Mouse (Mus musculus) adrenal gland, postnatal 4 days (tissue): ENCODE measurements around the gene Ano10. TPM values are rescaled to one million over a fixed set of nuclear protein-coding genes. Genes with fewer than 3 reads are reported as not detected.

Experiments
- DNase-seq, 2 experiments: peaks; one replicate each; pipeline ENCODE4 v3.0.0; 2021 to 2022; ENCODE audit warnings: low spot score in 2 of 2, mixed read lengths in 2 of 2
- total RNA-seq, 2 experiments: library from RNA; stranded (reverse); gene quantifications; 2 replicates each; pipeline ENCODE4 v1.2.3; 2021

Gene Ano10
- total RNA-seq, 2 experiments from 2014 or later, result 60.3 to 65.8 TPM

GRCm38 (mm10) chr9:122205543-122206200, 88.6 kb downstream of the Ano10 start:
- no peak for DNase-seq

GRCm38 (mm10) chr9:122204508-122204907, 89.7 kb downstream of the Ano10 start:
- DNase-seq, result no peak

DNA sequence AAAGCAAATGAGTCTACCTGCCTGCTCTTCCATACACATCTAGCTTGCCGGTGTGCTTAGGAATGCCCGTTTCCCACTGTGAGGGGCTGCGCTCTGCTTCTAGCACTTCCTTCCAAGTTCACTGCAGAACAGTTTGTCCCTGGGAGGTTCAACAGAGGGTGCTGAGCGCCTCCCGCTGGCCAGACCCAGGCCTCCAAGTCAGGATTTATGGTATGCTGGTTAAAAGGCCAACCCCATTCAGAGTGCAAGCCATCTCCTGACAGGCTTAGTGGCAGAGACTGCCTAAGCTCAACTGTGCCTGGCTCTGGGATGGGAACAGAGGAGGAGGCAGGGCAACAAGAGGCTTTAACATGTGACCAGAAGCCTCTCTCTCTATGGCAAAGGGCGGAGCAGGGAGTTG, 95.0 kb downstream of the Ano10 start:
- DNase-seq, result peak; percentile 23 to 36

- no peak for DNase-seq
Measured at GRCm38 (mm10) chr9:122198621-122199020, 95.6 kb downstream of the Ano10 start.

DNA sequence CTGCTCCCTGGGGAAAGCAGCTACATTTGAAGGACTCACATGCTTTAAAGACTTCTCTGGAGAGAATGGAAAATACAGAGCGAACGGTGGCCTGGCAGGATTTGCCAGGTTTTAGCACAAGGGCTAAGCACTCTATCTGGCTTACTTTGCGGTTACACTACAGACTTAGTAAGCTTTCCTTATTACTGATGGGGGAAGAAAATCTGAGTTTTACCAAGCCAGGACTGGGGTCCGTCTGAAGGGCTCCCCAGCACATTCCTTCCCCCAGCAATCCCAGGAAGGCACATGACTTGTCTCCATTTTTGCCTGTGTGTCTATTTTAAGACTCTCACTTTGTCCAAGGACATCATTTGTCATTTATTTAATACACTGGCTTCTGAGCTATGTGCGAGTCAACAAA, 97.2 kb downstream of the Ano10 start:
- no peak for DNase-seq

- no peak for DNase-seq
Measured at GRCm38 (mm10) chr9:122195042-122195682, 99.1 kb downstream of the Ano10 start.

DNA sequence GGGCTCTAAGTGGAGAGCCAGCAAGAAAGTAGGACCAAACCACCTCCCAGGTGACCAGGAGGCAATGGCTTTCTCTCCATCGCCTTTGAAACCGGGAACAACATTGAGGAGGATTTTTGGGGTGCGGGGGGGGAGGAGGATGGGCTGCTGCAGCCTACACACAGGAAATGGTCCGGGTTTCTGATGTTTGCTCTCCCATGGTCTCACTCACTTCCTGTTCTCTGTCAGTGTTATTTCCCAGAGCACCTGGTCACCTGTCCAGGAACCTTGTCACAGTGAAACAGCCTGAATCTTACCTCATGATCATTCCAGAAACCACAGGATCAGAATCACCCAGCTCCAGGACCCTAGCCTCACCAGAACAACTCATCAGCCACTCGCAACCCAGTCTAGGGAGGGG, 100.4 kb downstream of the Ano10 start:
- DNase-seq, result no peak

GRCm38 (mm10) chr9:122193361-122193760, 100.9 kb downstream of the Ano10 start:
- DNase-seq, result no peak

DNA sequence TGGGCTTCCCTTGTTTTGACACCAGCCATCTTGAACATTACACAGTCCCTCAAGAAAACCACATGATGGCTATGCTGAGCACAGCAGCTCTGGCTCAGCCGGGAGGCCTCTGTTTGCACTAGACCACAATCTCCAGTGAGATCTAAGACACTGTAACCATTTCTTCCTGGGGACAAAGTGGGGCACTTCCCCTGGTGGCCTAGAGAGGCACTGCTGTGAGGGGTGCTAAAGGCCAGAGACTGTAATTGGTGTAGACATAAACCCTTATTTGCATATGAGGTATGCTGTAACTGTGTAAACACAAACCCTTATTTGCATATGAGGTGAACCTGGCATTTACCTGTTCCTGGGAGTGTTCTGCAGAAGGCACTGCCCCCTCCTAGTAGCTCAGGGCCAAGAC, 105.5 kb downstream of the Ano10 start:
- no peak for DNase-seq

- no peak for DNase-seq
Measured at GRCm38 (mm10) chr9:122187451-122187921, 106.7 kb downstream of the Ano10 start.

DNA sequence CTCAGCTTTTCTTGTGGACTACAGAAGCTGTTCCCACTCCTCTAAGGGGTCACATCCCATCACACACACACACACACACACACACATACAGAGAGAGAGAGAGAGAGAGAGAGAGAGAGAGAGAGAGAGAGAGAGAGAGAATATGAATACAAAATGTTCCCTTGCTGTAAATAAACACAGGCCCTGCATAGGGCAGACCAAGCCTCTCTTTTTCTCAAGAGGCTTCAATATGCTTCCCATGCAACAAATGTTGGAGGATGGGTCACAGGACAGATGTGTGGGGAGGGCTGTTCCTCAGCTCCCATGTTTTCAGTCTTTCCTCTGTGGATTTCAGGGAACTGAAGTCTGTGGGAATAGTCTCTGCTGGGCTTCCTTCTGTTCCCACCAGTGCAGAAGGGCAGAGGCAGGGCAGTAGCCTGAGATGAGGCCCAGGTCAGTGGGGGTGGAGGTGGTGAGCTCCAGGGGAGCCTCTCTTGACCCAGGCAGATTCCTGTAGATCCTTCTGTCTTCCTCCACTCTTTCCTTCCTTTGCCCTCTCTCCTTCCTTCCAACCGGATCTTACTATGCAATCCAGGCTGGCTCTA, 107.5 kb downstream of the Ano10 start:
- DNase-seq, result no peak

GRCm38 (mm10) chr9:122185953-122186352, 108.3 kb downstream of the Ano10 start:
- DNase-seq, result no peak

DNA sequence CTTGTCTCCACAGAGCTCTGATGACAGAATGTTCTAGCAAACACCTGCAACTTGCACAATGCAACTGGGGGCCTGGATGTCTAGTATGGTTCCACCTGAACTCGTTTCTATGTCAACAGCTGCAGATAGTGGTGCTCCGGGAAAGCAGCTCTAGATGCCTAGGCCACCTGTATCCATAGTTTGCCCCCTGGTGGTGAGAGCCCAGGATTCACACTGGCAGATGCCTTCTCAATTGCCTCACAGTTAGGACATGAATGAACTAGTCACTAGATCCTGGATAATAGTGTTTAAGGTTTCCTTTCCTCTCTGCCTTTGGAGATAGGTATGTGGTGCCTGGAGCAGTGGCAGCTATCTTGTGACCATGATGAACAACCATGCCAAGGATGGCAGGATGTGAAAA, 109.2 kb downstream of the Ano10 start:
- DNase-seq, result peak; percentile 32 to 70

- no peak for DNase-seq
Measured at GRCm38 (mm10) chr9:122184329-122184728, 109.9 kb downstream of the Ano10 start.

DNA sequence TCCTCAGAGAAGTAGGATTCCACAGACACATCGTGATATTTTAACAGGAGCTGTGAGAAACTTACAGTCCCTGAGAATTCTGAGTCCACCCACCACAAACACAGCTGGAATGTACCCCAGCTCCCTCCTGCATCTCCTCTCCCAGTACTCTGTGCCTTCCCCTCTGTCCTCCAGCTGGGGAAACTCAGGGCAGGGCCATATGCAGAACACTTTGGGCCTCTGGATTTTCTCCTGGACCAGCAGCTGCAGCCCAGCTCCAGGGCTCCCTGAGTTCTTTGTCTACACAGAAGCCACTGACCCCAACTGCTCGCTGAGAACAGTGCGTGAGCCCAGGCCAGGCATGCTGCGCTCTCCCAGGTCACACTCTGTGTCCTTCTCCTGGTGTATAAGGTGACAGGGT, 111.1 kb downstream of the Ano10 start:
- no peak for DNase-seq

DNA sequence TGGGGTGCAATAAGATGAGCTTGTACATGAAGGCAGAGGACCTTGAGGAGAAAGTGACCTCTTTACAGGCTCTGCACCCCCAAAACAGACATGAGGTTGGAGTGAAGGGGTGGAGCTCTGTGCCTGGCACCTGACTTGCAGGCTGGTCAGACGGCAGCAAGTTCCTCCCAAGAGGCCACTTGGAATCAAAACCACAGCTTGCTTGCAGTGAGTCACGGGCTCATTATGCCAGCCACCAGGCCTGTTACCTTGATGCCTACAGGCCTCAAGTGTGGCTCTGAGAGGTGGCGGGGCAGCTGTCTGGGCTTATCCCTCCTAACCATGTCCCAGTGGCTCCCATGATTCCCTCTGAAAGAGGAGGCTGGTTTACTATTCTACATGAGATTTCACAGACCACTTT, 114.1 kb downstream of the Ano10 start:
- DNase-seq, result no peak

GRCm38 (mm10) chr9:122178427-122178826, 115.8 kb downstream of the Ano10 start:
- no peak for DNase-seq

DNA sequence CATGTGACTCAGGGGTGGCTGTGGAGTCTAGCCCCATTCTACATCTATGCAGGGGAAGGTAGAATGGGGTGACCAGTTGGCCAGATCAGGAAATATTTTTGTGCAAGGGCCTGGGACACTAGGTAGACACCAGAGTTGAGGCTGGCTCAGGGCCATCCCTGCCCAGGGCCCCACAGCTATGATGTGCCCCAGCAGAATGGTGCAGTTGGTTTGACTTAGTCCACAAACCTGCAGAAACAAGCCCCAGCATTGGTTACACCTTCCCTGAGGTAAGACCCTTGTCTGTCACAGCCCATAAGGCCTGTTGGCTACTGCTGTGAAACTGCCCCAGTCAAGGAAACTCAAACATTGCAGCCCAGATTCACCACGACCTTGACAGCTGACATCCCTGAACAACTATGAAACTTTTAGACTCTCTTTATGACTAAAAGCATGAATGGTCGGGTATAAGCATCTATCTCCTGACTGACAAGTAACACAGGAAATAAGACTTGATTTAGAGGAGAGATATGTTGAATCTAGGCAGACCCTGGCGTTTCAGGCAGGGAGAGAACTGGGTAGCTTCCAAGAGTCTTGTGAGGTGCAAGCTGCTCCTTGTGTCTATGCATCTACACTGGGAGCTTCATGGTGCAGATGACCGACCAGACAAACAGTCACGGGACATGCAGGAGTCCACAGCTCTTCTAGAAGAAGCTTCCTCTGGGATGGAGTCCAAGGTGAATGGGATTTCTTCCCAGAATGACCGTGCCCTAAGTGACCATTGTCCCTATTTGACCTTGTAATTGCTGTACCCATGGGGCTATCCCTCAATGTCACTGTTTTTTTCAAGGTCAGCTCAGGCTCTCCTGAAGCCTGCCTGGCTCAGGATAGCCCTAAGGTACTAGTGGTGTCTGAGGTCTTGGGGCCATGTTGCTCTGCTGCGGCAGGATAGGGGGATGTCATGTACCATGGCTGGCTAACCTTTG, 116.7 kb downstream of the Ano10 start:
- no peak for DNase-seq

- DNase-seq, result no peak
Measured at GRCm38 (mm10) chr9:122174723-122175122, 119.5 kb downstream of the Ano10 start.

DNA sequence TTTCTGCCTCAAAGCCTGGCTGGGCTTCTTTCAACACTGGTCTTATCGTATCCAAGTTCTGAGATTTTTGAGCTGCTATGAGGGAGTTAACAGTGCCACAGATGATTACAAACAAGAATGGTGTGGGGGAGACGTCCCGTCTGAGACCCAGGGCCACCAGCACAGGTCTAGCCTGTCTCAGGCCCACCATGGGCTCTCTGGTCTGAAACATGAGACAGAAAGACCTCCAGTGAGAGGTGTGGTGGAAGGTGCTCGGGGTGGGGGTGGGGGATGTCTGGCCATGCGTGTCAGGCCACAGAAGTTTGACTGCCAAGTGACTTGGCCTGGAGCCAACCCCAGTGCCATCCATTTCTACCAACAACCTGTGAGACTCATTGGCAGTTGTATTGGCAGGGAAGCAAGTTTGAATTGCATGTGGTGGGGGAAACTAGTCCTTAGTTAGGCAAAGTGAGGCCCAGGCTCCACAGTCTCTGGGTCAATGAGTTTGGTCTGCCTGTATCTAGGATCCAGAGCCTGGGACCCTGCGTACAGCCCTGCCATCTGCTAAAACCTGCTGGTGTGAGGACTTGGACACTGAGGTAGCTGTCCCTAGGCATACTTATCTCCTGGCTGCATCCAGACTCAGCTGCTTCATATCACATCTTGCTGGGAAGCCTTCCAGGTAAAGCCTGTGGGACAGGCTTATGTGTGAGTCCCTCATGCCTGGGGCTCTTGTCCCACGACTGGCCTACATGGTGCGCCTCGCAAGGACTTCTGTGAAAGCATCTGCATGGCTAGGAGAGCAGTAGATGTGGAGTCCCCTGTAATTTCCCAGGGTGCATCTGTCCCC, 120.6 kb downstream of the Ano10 start:
- no peak for DNase-seq
